In the genomic region with DNA sequence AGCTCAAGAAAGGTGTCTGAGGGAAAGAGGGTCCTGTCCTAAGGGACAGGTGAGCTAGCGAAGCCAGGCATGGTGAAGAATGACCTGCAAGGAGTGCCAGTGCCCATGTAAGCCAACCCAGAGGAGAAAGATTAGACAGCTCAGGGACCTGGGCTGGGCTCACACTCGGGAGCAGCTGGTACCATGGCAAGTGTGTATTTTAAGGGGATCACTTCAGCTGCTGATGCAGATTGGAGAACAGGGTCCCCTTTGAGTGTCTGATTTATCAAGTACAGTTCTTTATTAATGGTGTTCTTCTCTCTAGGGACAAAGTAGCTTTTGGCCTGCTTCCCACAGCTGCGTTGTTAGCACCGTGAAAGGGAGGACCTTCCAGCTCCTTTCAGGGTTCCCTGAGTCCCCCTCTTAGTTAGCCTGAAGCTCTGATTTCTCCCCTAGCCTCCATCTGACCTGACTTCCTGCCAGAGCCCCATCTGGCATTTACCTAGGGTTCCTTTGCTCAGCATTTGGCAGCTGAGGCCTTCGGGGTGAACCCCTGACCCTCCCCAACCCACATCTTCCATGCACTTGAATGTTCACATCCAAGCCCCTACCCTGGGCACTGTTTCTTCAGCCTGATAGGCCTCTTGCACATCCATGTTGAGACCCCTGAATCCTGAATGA, we compare ENCODE assay signal across 24 mouse cellular contexts. TPM values are rescaled to one million over a fixed set of nuclear protein-coding genes. Genes with fewer than 3 reads are reported as not detected.
DNase-seq lines count a peak whose midpoint lies in the region; ATAC-seq lines count a peak whose summit lies in the region.
"Had no signal": no experiment of that assay in that cellular context is flagged by ENCODE, and none has a peak within 500 bp of the region (broad histone marks: within the 10 kb centered on the region; RNA-seq: fewer than 3 reads in every experiment).

No protein-coding gene starts in this region.

- H3K27me3 ChIP-seq in forebrain, embryonic 13.5 days, result no peaks in the 10 kb centered on the region
- no peaks in the 10 kb centered on the region for H3K27me3 ChIP-seq in forebrain, embryonic 11.5 days (ENCODE audit: control insufficient read depth, insufficient read depth, low read length)
- H3K27me3 ChIP-seq: CH12.LX; embryonic facial prominence, embryonic 15.5 days; liver, embryonic 13.5 days; megakaryocyte, embryonic 14.5 days; midbrain, embryonic 13.5 days had no signal

- H3K36me3 ChIP-seq in forebrain, embryonic 13.5 days (ENCODE audit: poor library complexity, severe bottlenecking), result peaks cover 86% of the 10 kb centered on the region
- H3K36me3 ChIP-seq in forebrain, embryonic 11.5 days (ENCODE audit: control insufficient read depth, insufficient read depth, low read length), result no peaks in the 10 kb centered on the region; the same call in 1 of the 2 replicates

- ATAC-seq in forebrain, embryonic 13.5 days, result no peak
- ATAC-seq in forebrain, embryonic 11.5 days (replicated peaks; ENCODE audit: low FRiP score), result no peak
- ATAC-seq: forebrain, embryonic 16.5 days; intestine, postnatal 0 days; midbrain, embryonic 13.5 days had no signal

- intact Hi-C loops in left cerebral cortex, postnatal 4 days (cut with DNase I), result no loop called here
- intact Hi-C loops in left cerebral cortex, postnatal 25 days (cut with DNase I), result no loop called here

- peak overlapping the region; percentile 27; the same call in 1 of the 2 replicates for H3K27ac ChIP-seq in forebrain, embryonic 13.5 days
- H3K27ac ChIP-seq in forebrain, embryonic 11.5 days (ENCODE audit: low read depth, low read length), result no peak overlapping the region
- H3K27ac ChIP-seq: embryonic facial prominence, embryonic 15.5 days; heart, embryonic 10.5 days; liver, embryonic 13.5 days; midbrain, embryonic 13.5 days had no signal

- H3K4me1 ChIP-seq in forebrain, embryonic 13.5 days, result no peaks in the 10 kb centered on the region
- no peaks in the 10 kb centered on the region for H3K4me1 ChIP-seq in forebrain, embryonic 11.5 days (replicated peaks; ENCODE audit: control insufficient read depth, insufficient read depth, low read length)
- H3K4me1 ChIP-seq: embryonic facial prominence, embryonic 15.5 days; heart, embryonic 10.5 days; megakaryocyte, embryonic 14.5 days; midbrain, embryonic 13.5 days had no signal

- 0 out of 2 replicates have a peak overlapping the region, but pooled peaks have one; percentile 23 for H3K9ac ChIP-seq in forebrain, embryonic 13.5 days
- no peak overlapping the region for H3K9ac ChIP-seq in forebrain, embryonic 11.5 days (ENCODE audit: low read length)
- H3K9ac ChIP-seq: embryonic facial prominence, embryonic 15.5 days; liver, embryonic 13.5 days; midbrain, embryonic 13.5 days had no signal

- 86% methylated on average over 5 of the region's 5 CpGs for WGBS in forebrain, embryonic 13.5 days
- 94% methylated on average over 5 of the region's 5 CpGs for WGBS in forebrain, embryonic 11.5 days

- H3K4me2 ChIP-seq in forebrain, embryonic 13.5 days, result no peak overlapping the region
- H3K4me2 ChIP-seq in forebrain, embryonic 11.5 days (ENCODE audit: low read depth, low read length, severe bottlenecking), result no peak overlapping the region
- H3K4me2 ChIP-seq: embryonic facial prominence, embryonic 15.5 days; liver, embryonic 13.5 days; midbrain, embryonic 13.5 days had no signal

- H3K4me3 ChIP-seq in forebrain, embryonic 13.5 days, result no peak overlapping the region
- no peak overlapping the region for H3K4me3 ChIP-seq in forebrain, embryonic 11.5 days (ENCODE audit: low read depth, low read length)
- H3K4me3 ChIP-seq: embryonic facial prominence, embryonic 15.5 days; heart, embryonic 10.5 days; liver, embryonic 13.5 days; megakaryocyte, embryonic 14.5 days; midbrain, embryonic 13.5 days; myocyte had no signal

- H3K9me3 ChIP-seq in forebrain, embryonic 13.5 days (replicated peaks), result no peaks in the 10 kb centered on the region
- H3K9me3 ChIP-seq in forebrain, embryonic 11.5 days (ENCODE audit: control insufficient read depth, low read length), result no peaks in the 10 kb centered on the region
- H3K9me3 ChIP-seq: embryonic facial prominence, embryonic 15.5 days; G1E; heart, embryonic 10.5 days; liver, embryonic 13.5 days; megakaryocyte, embryonic 14.5 days; midbrain, embryonic 13.5 days had no signal

- DNase-seq in forebrain, embryonic 11.5 days (ENCODE audit: low spot score), result no peak
- DNase-seq in left cerebral cortex, postnatal 4 days, result peak; percentile 56
- no peak for DNase-seq in left cerebral cortex, postnatal 25 days (ENCODE audit: low spot score in 2 of 2)
- DNase-seq in cerebellum, adult 8-10 months, result peak; percentile 70
- peak; percentile 59 for DNase-seq in cerebellum, postnatal 36 days
- DNase-seq in right cerebral cortex, adult 2 months (ENCODE audit: low spot score in 2 of 2), result no peak
- DNase-seq in frontal cortex, postnatal 36 days (ENCODE audit: low spot score in 2 of 2), result no peak
- DNase-seq: adrenal gland, adult 8-10 months; heart, postnatal 4 days; kidney, postnatal 25 days; liver, embryonic 13.5 days; lung, adult 2 months; thymus, adult 18-20 months; thymus, postnatal 4 days had no signal

RNA-seq across cellular contexts. Expression of a gene that starts 35.0 kb away (rescaled TPM):
- polyA plus RNA-seq in forebrain, embryonic 13.5 days (2015; fragmentation: Nextera tagmentation; extraction: Ambion mirVana), result 19.5 and 21.1 TPM in 2 replicates
- polyA plus RNA-seq in forebrain, embryonic 11.5 days (2014; fragmentation: Nextera tagmentation; extraction: Ambion mirVana), result 23.9 and 24.3 TPM in 2 replicates
- 10 to 100 TPM; 33.9 to 42.1 TPM for total RNA-seq in left cerebral cortex, postnatal 4 days (2021)
- 10 to 100 TPM; 24.7 to 31.0 TPM for total RNA-seq in left cerebral cortex, postnatal 25 days (2021)

RNA-seq across cellular contexts. Expression of a gene that starts 36.0 kb away (rescaled TPM):
- polyA plus RNA-seq in forebrain, embryonic 13.5 days (2015; fragmentation: Nextera tagmentation; extraction: Ambion mirVana), result 134 and 147 TPM in 2 replicates
- 133 and 145 TPM in 2 replicates for polyA plus RNA-seq in forebrain, embryonic 11.5 days (2014; fragmentation: Nextera tagmentation; extraction: Ambion mirVana)
- 10 to 100 TPM; 36.6 to 40.0 TPM for total RNA-seq in left cerebral cortex, postnatal 4 days (2021)
- total RNA-seq in left cerebral cortex, postnatal 25 days (2021), result 10 to 100 TPM; 59.7 to 61.3 TPM

RNA-seq across cellular contexts. Expression of a gene that starts 36.2 kb away (rescaled TPM):
- polyA plus RNA-seq in forebrain, embryonic 13.5 days (2015; fragmentation: Nextera tagmentation; extraction: Ambion mirVana), result 21.3 and 24.4 TPM in 2 replicates
- 23.0 and 24.1 TPM in 2 replicates for polyA plus RNA-seq in forebrain, embryonic 11.5 days (2014; fragmentation: Nextera tagmentation; extraction: Ambion mirVana)
- total RNA-seq in left cerebral cortex, postnatal 4 days (2021), result 10 to 100 TPM; 53.5 to 58.1 TPM
- total RNA-seq in left cerebral cortex, postnatal 25 days (2021), result 10 to 100 TPM; 72.0 to 74.4 TPM

Comparison
In these comparisons a context has a peak if more than half of its experiments do, and no peak if none do; other contexts are left out.
1. DNase-seq: peak in left cerebral cortex, postnatal 4 days (single experiment), cerebellum, adult 8-10 months (single experiment) and cerebellum, postnatal 36 days (2 of 2); none in forebrain, embryonic 11.5 days (single experiment), left cerebral cortex, postnatal 25 days (0 of 2), right cerebral cortex, adult 2 months (0 of 2) and frontal cortex, postnatal 36 days (0 of 2).